Mouse (Mus musculus) myocyte (in vitro differentiated cells): ENCODE data around the gene Saa2. TPM values are rescaled to one million over a fixed set of nuclear protein-coding genes. Genes with fewer than 3 reads are reported as not detected.

Experiments used
- H3K27me3 ChIP-seq: one replicate; pipeline ENCODE4 v1.6.1; 2011; ENCODE audit not compliant: control insufficient read depth, insufficient read depth, insufficient read length
- H3K36me3 ChIP-seq: one replicate; pipeline ENCODE4 v1.6.1; 2011; ENCODE audit not compliant: control insufficient read depth, insufficient read depth
- H3K4me2 ChIP-seq: one replicate; pipeline ENCODE4 v1.6.1; 2011; ENCODE audit warnings: low read depth, control low read depth
- H3K4me3 ChIP-seq: one replicate; pipeline ENCODE4 v1.5.1; 2011; ENCODE audit warnings: mild to moderate bottlenecking, control low read depth, moderate library complexity
- H3K79me2 ChIP-seq: one replicate; pipeline ENCODE4 v1.6.1; 2011; ENCODE audit not compliant: control insufficient read depth, insufficient read depth
- H3ac ChIP-seq: one replicate; pipeline ENCODE4 v1.6.1; 2011; ENCODE audit not compliant: control insufficient read depth, insufficient read length
- CEBPB ChIP-seq: IDR thresholded peaks from 2 replicates; pipeline ENCODE4 v1.6.1; 2011; ENCODE audit warnings: mild to moderate bottlenecking, moderate library complexity; ENCODE audit not compliant: poor library complexity, insufficient read depth, severe bottlenecking
- E2F4 ChIP-seq: IDR thresholded peaks from one replicate; pipeline ENCODE4 v1.6.1; 2011; ENCODE audit warnings: mild to moderate bottlenecking, control low read depth, moderate library complexity; ENCODE audit not compliant: insufficient read depth
- MAX ChIP-seq: IDR thresholded peaks from one replicate; pipeline ENCODE4 v1.6.1; 2011; ENCODE audit warnings: low read depth, mild to moderate bottlenecking, control low read depth
- MYOD1 ChIP-seq, 3 experiments: IDR thresholded peaks; one replicate each; pipeline ENCODE4 v1.6.1; 2011; ENCODE audit warnings: control low read depth in 2 of 3, low read depth in 2 of 3, mild to moderate bottlenecking in 2 of 3, moderate library complexity in 1 of 3; ENCODE audit not compliant: insufficient read length in 2 of 3, control insufficient read depth in 1 of 3
- MYOG ChIP-seq, 3 experiments: IDR thresholded peaks; one replicate each; pipeline ENCODE4 v1.6.1; 2011; ENCODE audit warnings: control low read depth in 2 of 3, low read depth in 2 of 3, mild to moderate bottlenecking in 2 of 3; ENCODE audit not compliant: insufficient read length in 2 of 3, control insufficient read depth in 1 of 3, insufficient read depth in 1 of 3
- POLR2A ChIP-seq: IDR thresholded peaks from one replicate; pipeline ENCODE4 v1.6.1; 2011; ENCODE audit warnings: low read depth, mild to moderate bottlenecking, control low read depth, moderate library complexity; ENCODE audit not compliant: insufficient read length
- POLR2AphosphoS2 ChIP-seq: IDR thresholded peaks from one replicate; pipeline ENCODE4 v1.6.1; 2011; ENCODE audit warnings: low read depth, control low read depth; ENCODE audit not compliant: insufficient read length
- REST ChIP-seq: IDR thresholded peaks from one replicate; pipeline ENCODE4 v1.6.1; 2011; ENCODE audit warnings: mild to moderate bottlenecking, control low read depth, moderate library complexity; ENCODE audit not compliant: insufficient read depth, insufficient read length
- SRF ChIP-seq: IDR thresholded peaks from one replicate; pipeline ENCODE4 v1.6.1; 2011; ENCODE audit warnings: low read depth; ENCODE audit not compliant: control insufficient read depth, insufficient read length
- TCF12 ChIP-seq: IDR thresholded peaks from one replicate; pipeline ENCODE4 v1.6.1; 2011; ENCODE audit warnings: mild to moderate bottlenecking, control low read depth; ENCODE audit not compliant: poor library complexity, insufficient read depth, severe bottlenecking
- TCF3 ChIP-seq: IDR thresholded peaks from one replicate; pipeline ENCODE4 v1.6.1; 2011; ENCODE audit warnings: low read depth, control low read depth; ENCODE audit not compliant: insufficient read length
- USF1 ChIP-seq: IDR thresholded peaks from one replicate; pipeline ENCODE4 v1.6.1; 2011; ENCODE audit warnings: low read depth, mild to moderate bottlenecking, control low read depth, moderate library complexity
- polyA plus RNA-seq: library from polyadenylated mRNA; unstranded; fragments of >200 nt; fragmentation: generic; extraction: Trizol; gene quantifications from one replicate; pipeline ENCODE4 v1.2.1, GENCODE M21; 2012; ENCODE audit warnings: missing spikeins

Gene Saa2
- polyA plus RNA-seq: not detected

- no peak within 1 kb of the TSS for H3ac ChIP-seq
- H3K27me3 ChIP-seq: no peaks in the 10 kb centered on the region
Measured at GRCm38 (mm10) chr7:46751490-46751889, at the start of gene Saa2. Saa2 (plus strand) TSS chr7:46751790.

GRCm38 (mm10) chr7:46710390-46710844, 41.2 kb upstream of the Saa2 start, which contains the start of gene Saal1:
Saal1 (minus strand) TSS chr7:46710680.
- peaks cover 17% of the 10 kb centered on the region for H3K79me2 ChIP-seq
- H3ac ChIP-seq: peak within 1 kb of the TSS; percentile 12
- peak within 1 kb of the TSS; percentile 84 for H3K4me2 ChIP-seq
- TF ChIP-seq MYOG (IDR thresholded peaks at IDR 0.05; ENCODE audit: control insufficient read depth in 1 of 3, insufficient read depth in 1 of 3, insufficient read length in 2 of 3, low read depth in 2 of 3) (peak in 1 of 3 experiments; percentile 37), POLR2AphosphoS2 (peak; percentile 85), MAX (no peak), TCF12 (no peak), SRF (no peak), POLR2A (peak; percentile 84), MYOD1 (IDR thresholded peaks at IDR 0.05; ENCODE audit: control insufficient read depth in 1 of 3, insufficient read length in 2 of 3, low read depth in 2 of 3) (peak in 1 of 3 experiments; percentile 3), TCF3 (no peak), USF1 (no peak), REST (no peak), CEBPB (no peak), E2F4 (no peak)
- peaks cover 13% of the 10 kb centered on the region for H3K36me3 ChIP-seq
- H3K4me3 ChIP-seq: peak within 1 kb of the TSS; percentile 73
- no peaks in the 10 kb centered on the region for H3K27me3 ChIP-seq

More at GRCm38 (mm10) chr7:46751490-46751889, at the start of gene Saa2:
- Histone ChIP-seq H3K4me3 (no peak within 1 kb of the TSS), H3K79me2 (no peaks in the 10 kb centered on the region), H3K4me2 (no peak within 1 kb of the TSS), H3K36me3 (no peaks in the 10 kb centered on the region)
- TF ChIP-seq MAX: no peak

- Histone ChIP-seq H3ac (no peak overlapping the region), H3K4me3 (no peak overlapping the region), H3K36me3 (peaks cover 5% of the 10 kb centered on the region), H3K4me2 (no peak overlapping the region), H3K79me2 (peaks cover 17% of the 10 kb centered on the region), H3K27me3 (no peaks in the 10 kb centered on the region)
- TF ChIP-seq TCF12: no peak
- no peak for TF ChIP-seq CEBPB
- no peak for TF ChIP-seq MAX
- no peak for TF ChIP-seq POLR2A
- TF ChIP-seq SRF: no peak
- no peak for TF ChIP-seq POLR2AphosphoS2
- no peak for TF ChIP-seq MYOD1 (IDR thresholded peaks at IDR 0.05; ENCODE audit: control insufficient read depth in 1 of 3, insufficient read length in 2 of 3, low read depth in 2 of 3)
- TF ChIP-seq MYOG (IDR thresholded peaks at IDR 0.05; ENCODE audit: control insufficient read depth in 1 of 3, insufficient read depth in 1 of 3, insufficient read length in 2 of 3, low read depth in 2 of 3): no peak
- no peak for TF ChIP-seq E2F4
Measured at GRCm38 (mm10) chr7:46712250-46712649, 39.3 kb upstream of the Saa2 start.

- Histone ChIP-seq H3K36me3 (no peaks in the 10 kb centered on the region), H3K27me3 (no peaks in the 10 kb centered on the region), H3K79me2 (peaks cover 9% of the 10 kb centered on the region), H3K4me3 (no peak overlapping the region), H3K4me2 (no peak overlapping the region), H3ac (no peak overlapping the region)
- TF ChIP-seq E2F4: no peak
- no peak for TF ChIP-seq POLR2AphosphoS2
- no peak for TF ChIP-seq TCF3
- no peak for TF ChIP-seq REST
- TF ChIP-seq POLR2A: no peak
- no peak for TF ChIP-seq SRF
- no peak for TF ChIP-seq MYOD1 (IDR thresholded peaks at IDR 0.05; ENCODE audit: control insufficient read depth in 1 of 3, insufficient read length in 2 of 3, low read depth in 2 of 3)
- no peak for TF ChIP-seq TCF12
- no peak for TF ChIP-seq CEBPB
- no peak for TF ChIP-seq USF1
- TF ChIP-seq MAX: no peak
- no peak for TF ChIP-seq MYOG (IDR thresholded peaks at IDR 0.05; ENCODE audit: control insufficient read depth in 1 of 3, insufficient read depth in 1 of 3, insufficient read length in 2 of 3, low read depth in 2 of 3)
Measured at GRCm38 (mm10) chr7:46714518-46714917, 37.1 kb upstream of the Saa2 start.

- H3K79me2 ChIP-seq: no peaks in the 10 kb centered on the region
- H3K4me3 ChIP-seq: no peak within 1 kb of the TSS
- TF ChIP-seq POLR2A (no peak), SRF (no peak), CEBPB (no peak), USF1 (no peak), TCF12 (no peak), REST (no peak), TCF3 (no peak), E2F4 (no peak), POLR2AphosphoS2 (no peak), MYOD1 (IDR thresholded peaks at IDR 0.05; ENCODE audit: control insufficient read depth in 1 of 3, insufficient read length in 2 of 3, low read depth in 2 of 3) (no peak), MAX (no peak), MYOG (IDR thresholded peaks at IDR 0.05; ENCODE audit: control insufficient read depth in 1 of 3, insufficient read depth in 1 of 3, insufficient read length in 2 of 3, low read depth in 2 of 3) (no peak)
- H3K4me2 ChIP-seq: no peak within 1 kb of the TSS
- no peaks in the 10 kb centered on the region for H3K27me3 ChIP-seq
- H3ac ChIP-seq: no peak within 1 kb of the TSS
- no peaks in the 10 kb centered on the region for H3K36me3 ChIP-seq
Measured at GRCm38 (mm10) chr7:46715600-46715999, 36.0 kb upstream of the Saa2 start, which contains the start of gene Saa3. Saa3 (minus strand) TSS chr7:46715700.
